Mouse (Mus musculus) ES-Bruce4 (cell line): ENCODE results near the gene Sdc3.

ENCODE experiments used
- CTCF ChIP-seq: IDR thresholded peaks from one replicate; pipeline ENCODE4 v1.8.1; 2011; ENCODE audit warnings: low read depth, low read length
- EP300 ChIP-seq: IDR thresholded peaks from 2 replicates; pipeline ENCODE4 v1.6.1; 2011; ENCODE audit warnings: low read depth, low read length; ENCODE audit not compliant: insufficient read depth

DNA sequence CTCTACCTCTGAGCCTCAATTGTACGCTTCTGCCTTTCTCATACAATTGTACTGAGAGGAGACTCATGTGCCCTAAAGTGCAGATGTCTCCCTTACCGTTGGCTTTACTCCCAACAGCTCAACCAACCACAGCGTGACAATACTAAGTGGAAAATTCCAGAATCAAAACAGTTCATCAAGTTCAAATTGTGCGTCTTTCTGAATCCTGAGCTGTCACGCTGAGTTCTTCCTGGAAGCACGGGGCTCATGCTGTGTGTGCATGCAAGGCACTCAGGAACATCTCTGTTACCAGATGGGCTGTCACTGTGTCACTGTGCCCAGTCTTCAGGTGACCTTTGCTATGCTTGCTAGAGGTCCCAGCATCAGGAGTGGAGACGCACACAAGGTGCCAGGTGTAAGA lies 13.4 kb downstream of the Sdc3 start:
- TF ChIP-seq CTCF (no peak), EP300 (no peak)
